Mouse (Mus musculus) ES-Bruce4 (cell line): Measurements from ENCODE around the gene Nhlh2.

ENCODE experiments used
- CTCF ChIP-seq: IDR thresholded peaks from one replicate; pipeline ENCODE4 v1.8.1; 2011; ENCODE audit warnings: low read depth, low read length
- POLR2A ChIP-seq: IDR thresholded peaks from one replicate; pipeline ENCODE4 v1.8.1; 2011; ENCODE audit warnings: low read length; ENCODE audit not compliant: insufficient read depth

DNA sequence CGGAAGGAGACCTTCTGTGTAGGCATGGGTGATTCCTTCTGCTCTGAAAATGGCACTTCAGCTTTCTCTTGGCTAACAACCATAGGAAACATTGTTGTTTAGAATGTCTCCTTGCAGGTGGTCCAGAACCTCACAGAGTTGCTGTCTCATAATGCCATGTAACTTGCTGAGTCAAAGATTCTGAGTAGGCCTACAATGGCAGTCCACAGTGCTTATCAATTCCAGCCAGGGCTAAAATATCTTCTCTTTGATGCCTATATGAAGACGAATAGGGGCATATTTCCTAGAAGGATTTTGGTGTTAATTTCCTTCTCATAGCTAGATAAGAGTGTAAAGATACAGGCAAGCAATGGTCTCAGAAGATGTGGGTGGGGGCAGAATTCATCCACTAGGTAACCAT, 37.7 kb downstream of the Nhlh2 start:
- TF ChIP-seq CTCF (no peak), POLR2A (no peak)
